Mouse (Mus musculus) MEL (cell line): ENCODE measurements around the gene Smyd3. TPM values are rescaled to one million over a fixed set of nuclear protein-coding genes. Genes with fewer than 3 reads are reported as not detected.
A peak's percentile ranks its signal among the peaks of the same experiment; 100 is the strongest.

ENCODE experiments used
- DNase-seq: peaks from one replicate; pipeline ENCODE4 v3.0.0; 2011; ENCODE audit warnings: low read depth, low spot score
- H3K27ac ChIP-seq: 2 replicates; pipeline ENCODE4 v1.5.1; 2012; ENCODE audit warnings: low read depth, mild to moderate bottlenecking, control low read depth, low read length, moderate library complexity; ENCODE audit not compliant: control insufficient read depth
- H3K27me3 ChIP-seq, 2 experiments: fragments of 150-350 bp in 1 of 2; sonication (generic) in 1 of 2; 2 replicates each; pipeline ENCODE4 v1.6.1; 2012; ENCODE audit warnings: low read length in 2 of 2, mild to moderate bottlenecking in 2 of 2, improper control_type of control experiment in 1 of 2, moderate library complexity in 1 of 2; ENCODE audit not compliant: insufficient read depth in 2 of 2, control insufficient read depth in 1 of 2
- H3K36me3 ChIP-seq, 2 experiments: 2 replicates each; pipeline ENCODE4 v1.6.1; 2012 to 2014; ENCODE audit warnings: low read length in 2 of 2, improper control_type of control experiment in 1 of 2, inconsistent platforms in 1 of 2, mild to moderate bottlenecking in 1 of 2; ENCODE audit not compliant: insufficient read depth in 2 of 2, control insufficient read depth in 1 of 2
- H3K4me1 ChIP-seq, 2 experiments: fragments of 150-350 bp in 1 of 2; sonication (generic) in 1 of 2; 2 replicates each; pipeline ENCODE4 v1.6.1; 2012; ENCODE audit warnings: low read length in 2 of 2, improper control_type of control experiment in 1 of 2, mild to moderate bottlenecking in 1 of 2; ENCODE audit not compliant: insufficient read depth in 2 of 2, control insufficient read depth in 1 of 2
- H3K4me3 ChIP-seq, 2 experiments: fragments of 150-350 bp in 1 of 2; sonication (generic) in 1 of 2; 2 replicates each; pipeline ENCODE4 v1.5.1; 2012; ENCODE audit warnings: low read depth in 2 of 2, low read length in 2 of 2, mild to moderate bottlenecking in 2 of 2, moderate library complexity in 2 of 2, control low read depth in 1 of 2, improper control_type of control experiment in 1 of 2; ENCODE audit not compliant: control insufficient read depth in 1 of 2, insufficient read depth in 1 of 2
- H3K79me2 ChIP-seq: 2 replicates; pipeline ENCODE4 v1.6.1; 2012; ENCODE audit warnings: mild to moderate bottlenecking, low read length, moderate library complexity; ENCODE audit not compliant: control insufficient read depth, poor library complexity, insufficient read depth
- H3K9ac ChIP-seq: 2 replicates; pipeline ENCODE4 v1.6.1; 2012; ENCODE audit warnings: low read depth, mild to moderate bottlenecking, control low read depth, low read length, moderate library complexity; ENCODE audit not compliant: control insufficient read depth, poor library complexity, severe bottlenecking
- H3K9me3 ChIP-seq: fragments of 150-350 bp; sonication (generic); replicated peaks from 2 replicates; pipeline ENCODE4 v1.6.1; 2012; ENCODE audit warnings: mild to moderate bottlenecking, low read length, improper control_type of control experiment, moderate library complexity; ENCODE audit not compliant: insufficient read depth
- CTCF ChIP-seq, 3 experiments: IDR thresholded peaks in 2 of 3; conservative IDR thresholded peaks in 1 of 3; 2 replicates each; pipeline ENCODE4 v1.5.1; 2011 to 2012; ENCODE audit warnings: low read length in 3 of 3, low read depth in 2 of 3, mild to moderate bottlenecking in 2 of 3, improper control_type of control experiment in 1 of 3, inconsistent platforms in 1 of 3, mixed read lengths in 1 of 3, moderate library complexity in 1 of 3; ENCODE audit not compliant: control insufficient read depth in 1 of 3, insufficient read depth in 1 of 3, poor library complexity in 1 of 3, severe bottlenecking in 1 of 3
- E2F4 ChIP-seq: IDR thresholded peaks from 2 replicates; pipeline ENCODE4 v1.6.1; 2011; ENCODE audit warnings: low read depth, low read length, improper control_type of control experiment, borderline replicate concordance
- ELF1 ChIP-seq: IDR thresholded peaks from 2 replicates; pipeline ENCODE4 v1.6.1; 2014; ENCODE audit warnings: low read depth, mild to moderate bottlenecking, inconsistent platforms, low read length, improper control_type of control experiment, moderate library complexity
- EP300 ChIP-seq, 2 experiments: IDR thresholded peaks; 2 replicates each; pipeline ENCODE4 v1.6.1; 2011; ENCODE audit warnings: improper control_type of control experiment in 2 of 2, low read length in 2 of 2, low read depth in 1 of 2, mild to moderate bottlenecking in 1 of 2
- ETS1 ChIP-seq: IDR thresholded peaks from 2 replicates; pipeline ENCODE4 v1.6.1; 2012; ENCODE audit warnings: low read depth, mild to moderate bottlenecking, inconsistent platforms, low read length, improper control_type of control experiment, moderate library complexity
- GATA1 ChIP-seq: IDR thresholded peaks from 2 replicates; pipeline ENCODE4 v1.6.1; 2011; ENCODE audit warnings: low read depth, low read length, improper control_type of control experiment
- JUND ChIP-seq: IDR thresholded peaks from 2 replicates; pipeline ENCODE4 v1.6.1; 2011; ENCODE audit warnings: low read depth, mild to moderate bottlenecking, improper control_type of control experiment, low read length
- KAT2A ChIP-seq: conservative IDR thresholded peaks from 2 replicates; pipeline ENCODE4 v1.6.1; 2012; ENCODE audit warnings: low read depth, low read length, improper control_type of control experiment, inconsistent platforms
- MAZ ChIP-seq: IDR thresholded peaks from 2 replicates; pipeline ENCODE4 v1.6.1; 2012; ENCODE audit warnings: low read depth, mild to moderate bottlenecking, inconsistent platforms, low read length, improper control_type of control experiment
- MEF2A ChIP-seq: IDR thresholded peaks from 2 replicates; pipeline ENCODE4 v1.6.1; 2014; ENCODE audit warnings: low read depth, mild to moderate bottlenecking, inconsistent platforms, low read length, improper control_type of control experiment; ENCODE audit not compliant: poor library complexity, insufficient replicate concordance, severe bottlenecking; ENCODE audit errors: extremely low read depth
- MXI1 ChIP-seq: IDR thresholded peaks from 2 replicates; pipeline ENCODE4 v1.6.1; 2011; ENCODE audit warnings: mild to moderate bottlenecking, low read depth, low read length, improper control_type of control experiment
- MYB ChIP-seq: IDR thresholded peaks from 2 replicates; pipeline ENCODE4 v1.6.1; 2011; ENCODE audit warnings: mild to moderate bottlenecking, low read depth, low read length, improper control_type of control experiment
- MYC ChIP-seq: IDR thresholded peaks from 2 replicates; pipeline ENCODE4 v1.6.1; 2011; ENCODE audit warnings: low read depth, mild to moderate bottlenecking, low read length, improper control_type of control experiment, moderate library complexity
- NRF1 ChIP-seq: IDR thresholded peaks from 2 replicates; pipeline ENCODE4 v1.6.1; 2014; ENCODE audit warnings: low read depth, mild to moderate bottlenecking, inconsistent platforms, low read length, improper control_type of control experiment, moderate library complexity; ENCODE audit not compliant: poor library complexity, insufficient read depth, severe bottlenecking
- POLR2A ChIP-seq, 2 experiments: IDR thresholded peaks; 2 replicates each; pipeline ENCODE4 v1.6.1; 2011 to 2012; ENCODE audit warnings: low read length in 2 of 2, mild to moderate bottlenecking in 2 of 2, control low read depth in 1 of 2, improper control_type of control experiment in 1 of 2, low read depth in 1 of 2, moderate library complexity in 1 of 2; ENCODE audit not compliant: control insufficient read depth in 1 of 2, insufficient read depth in 1 of 2, poor library complexity in 1 of 2
- POLR2AphosphoS2 ChIP-seq: IDR thresholded peaks from 2 replicates; pipeline ENCODE4 v1.6.1; 2011; ENCODE audit warnings: low read length, improper control_type of control experiment
- RCOR1 ChIP-seq: IDR thresholded peaks from 2 replicates; pipeline ENCODE4 v1.6.1; 2012; ENCODE audit warnings: low read depth, mild to moderate bottlenecking, inconsistent platforms, low read length, improper control_type of control experiment
- SIN3A ChIP-seq: IDR thresholded peaks from 2 replicates; pipeline ENCODE4 v1.6.1; 2012; ENCODE audit warnings: low read length, improper control_type of control experiment, inconsistent platforms
- TAL1 ChIP-seq: IDR thresholded peaks from 2 replicates; pipeline ENCODE4 v1.6.1; 2012; ENCODE audit warnings: mild to moderate bottlenecking, inconsistent platforms, low read length, moderate library complexity, mixed read lengths
- TBP ChIP-seq: IDR thresholded peaks from 2 replicates; pipeline ENCODE4 v1.8.0; 2011; ENCODE audit warnings: low read depth, low read length, improper control_type of control experiment
- TCF12 ChIP-seq: IDR thresholded peaks from 2 replicates; pipeline ENCODE4 v1.6.1; 2014; ENCODE audit warnings: low read depth, mild to moderate bottlenecking, inconsistent platforms, low read length, improper control_type of control experiment, moderate library complexity
- UBTF ChIP-seq: IDR thresholded peaks from 2 replicates; pipeline ENCODE4 v1.6.1; 2012; ENCODE audit warnings: low read depth, mild to moderate bottlenecking, inconsistent platforms, low read length, improper control_type of control experiment, moderate library complexity, borderline replicate concordance; ENCODE audit not compliant: insufficient read depth
- ZKSCAN1 ChIP-seq: IDR thresholded peaks from 2 replicates; pipeline ENCODE4 v1.6.1; 2012; ENCODE audit warnings: low read depth, mild to moderate bottlenecking, inconsistent platforms, low read length, improper control_type of control experiment, moderate library complexity
- ZMIZ1 ChIP-seq: IDR thresholded peaks from 2 replicates; pipeline ENCODE4 v1.6.1; 2012; ENCODE audit warnings: low read depth, mild to moderate bottlenecking, inconsistent platforms, low read length, improper control_type of control experiment, moderate library complexity
- polyA plus RNA-seq, 2 experiments: library from polyadenylated mRNA; stranded (reverse) in 1 of 2; unstranded in 1 of 2; fragments of >175 nt in 1 of 2; fragments of >200 nt in 1 of 2; gene quantifications; 2 replicates each; pipeline versions ENCODE4 v1.2.1 to v1.2.4; 2012; ENCODE audit warnings: low replicate concordance in 2 of 2, low read depth in 1 of 2; ENCODE audit not compliant: insufficient read length in 2 of 2, insufficient read depth in 1 of 2, missing spikeins in 1 of 2
- total RNA-seq: library from RNA; depleted of rRNA; stranded (reverse); fragments of 300-350 nt; gene quantifications from 2 replicates; pipeline ENCODE4 v1.2.3, GENCODE M21; 2012

The Smyd3 gene
- total and polyA plus RNA-seq, 3 experiments, result 13.3 to 18.2 TPM; not detected in 1

DNA sequence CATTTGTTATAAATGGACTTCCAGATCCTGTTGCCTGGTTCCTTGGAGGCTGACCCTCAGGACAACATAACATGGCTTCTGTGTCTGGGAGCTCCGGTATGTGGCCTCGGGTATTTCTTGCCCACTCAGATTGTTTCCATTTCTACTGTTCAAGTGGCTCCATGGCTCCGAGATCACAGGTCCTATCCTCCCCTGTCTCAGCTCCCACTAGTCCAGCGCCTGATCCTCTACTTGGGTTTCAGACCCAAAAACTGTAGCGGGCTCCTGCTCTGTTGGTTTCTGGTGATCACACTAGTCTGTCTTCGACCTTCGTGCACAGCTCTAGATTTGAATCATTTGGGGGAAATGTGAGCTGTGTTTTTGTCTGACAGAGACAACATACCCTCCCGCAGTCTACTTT lies 347.3 kb downstream of the Smyd3 start:
- Histone ChIP-seq H3K27ac (peak overlapping the region; percentile 23; the same call in 1 of the 2 replicates), H3K27me3 (no peaks in the 10 kb centered on the region), H3K79me2 (no peaks in the 10 kb centered on the region), H3K4me3 (no peak overlapping the region), H3K9ac (no peak overlapping the region), H3K9me3 (no peaks in the 10 kb centered on the region), H3K4me1 (peaks cover 0 to 8% of the 10 kb centered on the region in 2 experiments; a peak in 3 of 4 replicates), H3K36me3 (peaks cover 0 to 14% of the 10 kb centered on the region in 2 experiments; a peak in 2 of 4 replicates)
- DNase-seq, result no peak
- TF ChIP-seq MAZ, result no peak

- Histone ChIP-seq H3K79me2 (no peaks in the 10 kb centered on the region), H3K9ac (no peak overlapping the region), H3K27ac (peak overlapping the region; percentile 53; the same call in 1 of the 2 replicates), H3K4me1 (peaks cover 0 to 8% of the 10 kb centered on the region in 2 experiments; a peak in 3 of 4 replicates), H3K4me3 (no peak overlapping the region), H3K36me3 (peaks cover 0 to 14% of the 10 kb centered on the region in 2 experiments; a peak in 2 of 4 replicates), H3K9me3 (no peaks in the 10 kb centered on the region), H3K27me3 (no peaks in the 10 kb centered on the region)
- TF ChIP-seq JUND (no peak), RCOR1 (no peak), ELF1 (no peak), MXI1 (no peak), UBTF (no peak), ZKSCAN1 (no peak), TAL1 (peak; percentile 35), CTCF (IDR thresholded peaks at IDR 0.05 in 2 of 3, conservative IDR thresholded peaks at IDR 0.05 in 1 of 3; ENCODE audit: control insufficient read depth in 1 of 3, insufficient read depth in 1 of 3, low read depth in 2 of 3, low read length in 3 of 3, poor library complexity in 1 of 3, severe bottlenecking in 1 of 3) (no peak), KAT2A (no peak), EP300 (IDR thresholded peaks at IDR 0.05; ENCODE audit: low read depth in 1 of 2, low read length in 2 of 2) (peak in 1 of 2 experiments; percentile 82; a peak in 1 of 4 replicates), SIN3A (no peak), GATA1 (peak; percentile 72), TCF12 (no peak), TBP (no peak), NRF1 (no peak), MEF2A (no peak), POLR2AphosphoS2 (no peak), MYC (no peak), ZMIZ1 (no peak), MYB (no peak), POLR2A (IDR thresholded peaks at IDR 0.05; ENCODE audit: control insufficient read depth in 1 of 2, insufficient read depth in 1 of 2, low read depth in 1 of 2, low read length in 2 of 2, poor library complexity in 1 of 2) (no peak), E2F4 (no peak), ETS1 (peak; percentile 88; the same call in 1 of the 2 replicates)
- peak; percentile 76 for DNase-seq
Observed at GRCm38 (mm10) chr1:179169749-179170148, 348.1 kb downstream of the Smyd3 start.
